Mouse (Mus musculus) kidney, postnatal 0 days (tissue): ENCODE data around the gene Fhl1. TPM values are rescaled to one million over a fixed set of nuclear protein-coding genes. Genes with fewer than 3 reads are reported as not detected.
A peak's percentile ranks its signal among the peaks of the same experiment; 100 is the strongest.

Experiments used
- ATAC-seq: fragments of 200-750 bp; cut with Nextera tagmentation; replicated peaks from 2 replicates; pipeline ENCODE4 v1.8.0; 2017; ENCODE audit warnings: low read depth, moderate number of reproducible peaks, moderate TSS enrichment, moderate library complexity; ENCODE audit not compliant: low FRiP score
- DNase-seq: peaks from one replicate; pipeline ENCODE4 v3.0.0-alpha.2; 2016; ENCODE audit warnings: low spot score
- H3K27ac ChIP-seq: fragments of 300-500 bp; sonication (generic); 2 replicates; pipeline ENCODE4 v1.5.1; 2014; ENCODE audit warnings: mild to moderate bottlenecking
- H3K27me3 ChIP-seq: fragments of 300-500 bp; sonication (generic); 2 replicates; pipeline ENCODE4 v1.6.1; 2014; ENCODE audit warnings: low read length, mixed read lengths; ENCODE audit not compliant: insufficient read depth
- H3K36me3 ChIP-seq: fragments of 300-500 bp; sonication (generic); 2 replicates; pipeline ENCODE4 v1.6.1; 2014; ENCODE audit warnings: low read length, mixed read lengths; ENCODE audit not compliant: insufficient read depth
- H3K4me1 ChIP-seq: fragments of 300-500 bp; sonication (generic); replicated peaks from 2 replicates; pipeline ENCODE4 v1.6.1; 2014; ENCODE audit warnings: antibody characterized with exemption, low read length, mixed read lengths; ENCODE audit not compliant: insufficient read depth
- H3K4me2 ChIP-seq: fragments of 300-500 bp; sonication (generic); 2 replicates; pipeline ENCODE4 v1.6.1; 2014; ENCODE audit warnings: mild to moderate bottlenecking, low read length, moderate library complexity, mixed read lengths
- H3K4me3 ChIP-seq: fragments of 300-500 bp; sonication (generic); replicated peaks from 2 replicates; pipeline ENCODE4 v1.5.1; 2014; ENCODE audit warnings: low read depth, low read length
- H3K9ac ChIP-seq: fragments of 300-500 bp; sonication (generic); 2 replicates; pipeline ENCODE4 v1.6.1; 2014; ENCODE audit warnings: low read depth, low read length
- H3K9me3 ChIP-seq: fragments of 300-500 bp; sonication (generic); replicated peaks from 2 replicates; pipeline ENCODE4 v1.6.1; 2016; ENCODE audit warnings: low read length, inconsistent platforms, mixed read lengths
- CTCF ChIP-seq: IDR thresholded peaks from 2 replicates; pipeline ENCODE4 v1.5.1; 2016; ENCODE audit warnings: antibody characterized with exemption, low read depth, mild to moderate bottlenecking, moderate library complexity
- WGBS: fragments of 180-500 bp; shearing (Covaris S2); extraction: QIAGEN DNeasy Blood & Tissue Kit; methylation state at CpG from one replicate; pipeline ENCODE4 v1.1.7; 2014; 5-methylcytosine and 5-hydroxymethylcytosine counted together
- polyA plus RNA-seq: library from polyadenylated mRNA; unstranded; fragments of >200 nt; fragmentation: Nextera tagmentation; extraction: Ambion mirVana; gene quantifications from 2 replicates; pipeline ENCODE4 v1.2.1, GENCODE M21; 2015

Fhl1 gene
- polyA plus RNA-seq, 1 experiment from 2014 or later, result 93.3 TPM

DNA sequence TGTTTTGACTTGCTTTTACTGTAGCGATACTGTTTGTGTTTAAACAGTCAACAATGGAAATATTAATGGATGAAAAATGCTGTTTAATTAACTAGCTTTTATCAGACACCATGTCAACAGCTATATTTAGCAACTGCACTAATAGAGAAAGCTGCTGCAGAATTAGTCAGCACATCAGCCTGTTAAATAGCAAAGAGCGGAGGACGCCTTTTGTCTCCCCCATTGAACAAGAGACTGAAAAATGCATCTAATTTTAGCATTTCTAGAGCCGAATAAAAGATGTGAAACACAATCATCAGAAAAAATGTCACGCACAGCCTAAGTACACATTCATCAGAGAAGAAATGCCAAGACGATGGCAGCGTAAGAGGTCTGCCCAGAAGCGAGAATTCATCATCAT is 9.0 kb upstream of the Fhl1 start:
- Histone ChIP-seq H3K9me3 (no peaks in the 10 kb centered on the region), H3K36me3 (no peaks in the 10 kb centered on the region), H3K9ac (no peak overlapping the region), H3K27ac (no peak overlapping the region), H3K4me1 (no peaks in the 10 kb centered on the region), H3K4me2 (no peak overlapping the region), H3K4me3 (no peak overlapping the region), H3K27me3 (no peaks in the 10 kb centered on the region)
- no peak for TF ChIP-seq CTCF
- ATAC-seq, result no peak
- no peak for DNase-seq
- 87% methylated on average over 8 of the region's 8 CpGs for WGBS

DNA sequence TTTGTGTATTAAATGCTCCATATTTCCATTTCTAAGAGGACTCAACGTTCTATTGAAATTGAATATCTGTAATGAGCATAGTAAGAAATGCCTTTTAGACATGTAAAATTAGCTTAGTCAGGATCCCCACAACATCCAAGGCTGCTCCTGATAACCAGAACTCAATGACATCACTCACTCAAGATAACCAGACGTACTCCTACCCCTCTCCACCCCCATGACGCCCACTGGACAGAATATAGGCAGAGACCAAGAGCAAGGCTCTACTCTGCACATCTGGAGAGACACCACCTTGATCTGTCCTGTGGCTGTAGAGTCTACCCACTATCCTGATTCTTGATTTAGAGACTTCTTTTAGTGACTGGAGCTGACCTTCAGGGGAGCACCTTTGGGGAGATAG is 3.1 kb upstream of the Fhl1 start:
- H3K4me1 ChIP-seq, result no peaks in the 10 kb centered on the region
- no peak overlapping the region for H3K27ac ChIP-seq
- H3K4me2 ChIP-seq, result no peak overlapping the region
- no peaks in the 10 kb centered on the region for H3K27me3 ChIP-seq
- H3K4me3 ChIP-seq, result no peak overlapping the region
- H3K9ac ChIP-seq, result no peak overlapping the region
- H3K36me3 ChIP-seq, result no peaks in the 10 kb centered on the region
- no peak for ATAC-seq
- no peak for DNase-seq
- TF ChIP-seq CTCF, result no peak
- no peaks in the 10 kb centered on the region for H3K9me3 ChIP-seq
- 61% methylated on average over 3 of the region's 3 CpGs for WGBS

DNA sequence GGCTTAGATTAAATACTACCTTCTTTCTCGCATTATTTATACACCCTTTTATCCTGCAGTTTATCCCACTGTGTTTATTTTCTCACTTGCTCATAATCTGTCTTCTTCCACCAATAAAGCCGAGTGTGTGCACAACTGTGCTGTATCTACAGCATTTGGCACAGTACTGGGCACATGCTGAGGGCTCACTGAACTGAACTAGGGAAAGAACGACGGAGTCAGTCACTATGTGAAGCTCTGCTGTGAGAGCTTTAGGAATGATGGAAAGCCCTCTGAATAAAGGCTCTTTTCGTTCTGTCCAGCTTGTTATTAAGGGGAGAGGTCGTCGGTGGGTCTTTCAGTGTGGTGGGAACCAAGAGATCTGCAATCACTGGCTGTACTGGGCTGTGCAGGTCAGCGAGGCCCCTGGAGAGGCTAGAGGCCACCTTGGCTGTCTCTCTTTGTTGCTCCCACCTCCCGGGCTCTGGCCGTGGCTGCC is 720 bp upstream of the Fhl1 start:
- H3K9me3 ChIP-seq, result no peaks in the 10 kb centered on the region
- peak overlapping the region; percentile 21; the same call in 1 of the 2 replicates for H3K27ac ChIP-seq
- H3K27me3 ChIP-seq, result no peaks in the 10 kb centered on the region
- H3K4me1 ChIP-seq, result no peaks in the 10 kb centered on the region
- H3K36me3 ChIP-seq, result no peaks in the 10 kb centered on the region
- peak overlapping the region; percentile 54 for H3K9ac ChIP-seq
- TF ChIP-seq CTCF, result no peak
- H3K4me3 ChIP-seq, result peak overlapping the region; percentile 40
- no peak for ATAC-seq
- DNase-seq, result no peak
- H3K4me2 ChIP-seq, result peak overlapping the region; percentile 57
- WGBS, result 38% methylated on average over 10 of the region's 10 CpGs

DNA sequence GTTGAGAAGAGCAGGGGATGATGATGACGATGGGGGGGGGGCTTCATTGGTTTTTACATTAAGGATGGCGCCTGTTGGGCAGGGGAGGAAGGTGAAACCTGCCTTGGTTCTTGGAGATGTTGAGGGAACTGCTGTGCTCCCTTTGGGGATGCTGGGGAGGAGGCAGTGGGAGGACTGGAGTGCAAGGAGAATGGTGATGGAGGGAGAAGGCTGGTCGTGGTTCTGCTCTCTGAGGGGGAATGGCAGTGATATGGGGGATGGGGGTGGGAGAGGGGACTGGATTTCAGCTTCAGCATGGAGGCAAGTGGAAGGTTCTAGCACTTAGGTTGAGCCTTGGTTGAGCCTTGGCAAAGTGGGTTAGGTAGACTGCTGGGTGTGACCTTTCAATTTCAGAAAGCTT is 814 bp downstream of the Fhl1 start:
- H3K4me2 ChIP-seq, result peak overlapping the region; percentile 57
- peak overlapping the region; percentile 40 for H3K4me3 ChIP-seq
- DNase-seq, result no peak
- ATAC-seq, result no peak
- H3K27me3 ChIP-seq, result no peaks in the 10 kb centered on the region
- H3K36me3 ChIP-seq, result no peaks in the 10 kb centered on the region
- no peaks in the 10 kb centered on the region for H3K4me1 ChIP-seq
- 25% methylated on average over 3 of the region's 3 CpGs for WGBS
- no peak for TF ChIP-seq CTCF
- peak overlapping the region; percentile 44; the same call in 1 of the 2 replicates for H3K9ac ChIP-seq
- H3K9me3 ChIP-seq, result no peaks in the 10 kb centered on the region
- H3K27ac ChIP-seq, result no peak overlapping the region

DNA sequence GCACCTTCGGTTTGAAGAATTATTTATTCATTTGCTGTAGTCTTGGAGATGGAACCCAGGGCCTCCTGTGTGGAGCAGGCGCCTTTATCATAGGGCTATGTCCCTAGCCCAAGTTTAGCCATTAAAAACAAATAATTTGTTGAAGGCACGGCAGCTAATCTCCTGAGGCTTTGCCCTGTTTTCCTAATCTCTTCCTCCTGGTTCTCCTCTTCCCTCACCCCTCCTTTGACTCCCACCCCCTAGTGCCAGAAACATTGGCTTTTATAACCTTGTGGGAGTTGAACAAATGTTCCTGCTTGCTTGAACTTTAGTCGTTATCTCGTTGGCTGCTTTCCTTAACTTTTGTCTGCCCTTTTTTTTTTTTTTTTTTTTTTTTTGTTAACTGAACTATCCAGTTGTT is 2.8 kb downstream of the Fhl1 start:
- no peak overlapping the region for H3K4me3 ChIP-seq
- H3K4me2 ChIP-seq, result no peak overlapping the region
- ATAC-seq (no peak), DNase-seq (no peak)
- 30% methylated on average over 5 of the region's 5 CpGs for WGBS
- H3K36me3 ChIP-seq, result no peaks in the 10 kb centered on the region
- no peaks in the 10 kb centered on the region for H3K4me1 ChIP-seq
- H3K27me3 ChIP-seq, result no peaks in the 10 kb centered on the region
- TF ChIP-seq CTCF, result no peak
- no peak overlapping the region for H3K9ac ChIP-seq
- H3K27ac ChIP-seq, result no peak overlapping the region
- H3K9me3 ChIP-seq, result no peaks in the 10 kb centered on the region

DNA sequence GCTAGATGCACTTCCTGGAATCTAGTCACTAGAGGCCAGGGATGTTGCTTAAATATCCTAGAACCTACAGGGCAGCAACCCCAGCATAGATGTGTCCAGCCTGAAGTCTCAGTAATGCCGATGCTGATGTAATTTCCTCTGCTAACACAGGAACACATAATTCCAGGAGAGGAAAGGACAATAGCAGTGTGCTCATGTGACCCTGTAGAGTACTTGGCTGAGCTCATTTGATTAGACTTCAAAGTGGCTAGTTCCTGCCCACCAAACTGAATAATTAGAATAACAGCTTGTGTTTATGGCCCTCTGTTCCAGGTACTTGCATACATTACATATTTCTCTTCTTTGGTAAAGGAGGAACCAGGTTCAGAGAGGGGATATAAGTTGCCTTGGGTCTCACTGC is 4.6 kb downstream of the Fhl1 start:
- no peaks in the 10 kb centered on the region for H3K9me3 ChIP-seq
- no peak for TF ChIP-seq CTCF
- DNase-seq (peak; percentile 7), ATAC-seq (no peak)
- H3K4me2 ChIP-seq, result no peak overlapping the region
- H3K27ac ChIP-seq, result no peak overlapping the region
- no peaks in the 10 kb centered on the region for H3K27me3 ChIP-seq
- no peaks in the 10 kb centered on the region for H3K36me3 ChIP-seq
- 52% methylated on average over 1 of the region's 1 CpGs for WGBS
- no peaks in the 10 kb centered on the region for H3K4me1 ChIP-seq
- H3K9ac ChIP-seq, result no peak overlapping the region
- H3K4me3 ChIP-seq, result no peak overlapping the region
